Mouse (Mus musculus) thymus, adult 2 months (tissue): Measurements from ENCODE around the gene Sf3a1. TPM values are rescaled to one million over a fixed set of nuclear protein-coding genes. Genes with fewer than 3 reads are reported as not detected.

ENCODE experiments used
- DNase-seq: peaks from one replicate; pipeline ENCODE4 v3.0.0; 2021
- H3K27ac ChIP-seq: fragments of 200-500 bp; 2 replicates; pipeline ENCODE4 v1.5.1; 2012; ENCODE audit warnings: low read length, control low read depth; ENCODE audit not compliant: control insufficient read depth, insufficient read depth
- H3K27me3 ChIP-seq: fragments of 200-500 bp; 2 replicates; pipeline ENCODE4 v1.6.1; 2012; ENCODE audit warnings: mild to moderate bottlenecking, low read length, moderate library complexity, mixed read lengths; ENCODE audit not compliant: control insufficient read depth, insufficient read depth
- H3K36me3 ChIP-seq: fragments of 200-500 bp; 2 replicates; pipeline ENCODE4 v1.6.1; 2012; ENCODE audit warnings: mild to moderate bottlenecking, low read length, moderate library complexity; ENCODE audit not compliant: control insufficient read depth, insufficient read depth
- H3K4me1 ChIP-seq: fragments of 200-500 bp; replicated peaks from 2 replicates; pipeline ENCODE4 v1.6.1; 2012; ENCODE audit warnings: low read length; ENCODE audit not compliant: control insufficient read depth, insufficient read depth
- H3K4me3 ChIP-seq: fragments of 200-500 bp; 2 replicates; pipeline ENCODE4 v1.5.1; 2012; ENCODE audit warnings: mild to moderate bottlenecking, low read length, control low read depth, moderate library complexity; ENCODE audit not compliant: control insufficient read depth, insufficient read depth
- CTCF ChIP-seq: fragments of 200-500 bp; IDR thresholded peaks from 2 replicates; pipeline ENCODE4 v1.5.1; 2012; ENCODE audit warnings: mild to moderate bottlenecking, control low read depth, low read length, moderate library complexity, borderline replicate concordance; ENCODE audit not compliant: control insufficient read depth, poor library complexity, insufficient read depth; ENCODE audit errors: extremely low read depth
- POLR2A ChIP-seq: fragments of 200-500 bp; IDR thresholded peaks from 2 replicates; pipeline ENCODE4 v1.6.1; 2012; ENCODE audit warnings: mild to moderate bottlenecking, low read length, control low read depth, moderate library complexity; ENCODE audit not compliant: control insufficient read depth, poor library complexity, insufficient read depth; ENCODE audit errors: extremely low read depth
- WGBS: fragments of 180-500 bp; shearing (Covaris S2); methylation state at CpG from one replicate; pipeline ENCODE4 v1.1.7; 2018; 5-methylcytosine and 5-hydroxymethylcytosine counted together
- polyA plus RNA-seq: library from polyadenylated mRNA; depleted of rRNA; stranded (reverse); fragments of >200 nt; gene quantifications from 2 replicates; pipeline ENCODE4 v1.2.3, GENCODE M21; 2012

Gene Sf3a1
- polyA plus RNA-seq, 1 experiment: 79.9 TPM

GRCm38 (mm10) chr11:4222046-4222950, 62.1 kb downstream of the Sf3a1 start:
- H3K27ac ChIP-seq: no peak overlapping the region
- H3K4me3 ChIP-seq: no peak overlapping the region
- TF ChIP-seq POLR2A (no peak), CTCF (no peak)
- peaks cover 13% of the 10 kb centered on the region; the same call in 1 of the 2 replicates for H3K4me1 ChIP-seq
- DNase-seq: no peak
- WGBS: 43% methylated on average over 17 of the region's 17 CpGs
- no peaks in the 10 kb centered on the region for H3K36me3 ChIP-seq
- no peaks in the 10 kb centered on the region; the same call in 1 of the 2 replicates for H3K27me3 ChIP-seq

GRCm38 (mm10) chr11:4223393-4224188, 63.4 kb downstream of the Sf3a1 start:
- Histone ChIP-seq H3K27me3 (no peaks in the 10 kb centered on the region; the same call in 1 of the 2 replicates), H3K4me3 (no peak overlapping the region), H3K27ac (no peak overlapping the region), H3K4me1 (peaks cover 5% of the 10 kb centered on the region; the same call in 1 of the 2 replicates), H3K36me3 (no peaks in the 10 kb centered on the region)
- no peak for DNase-seq
- no peak for TF ChIP-seq CTCF
- TF ChIP-seq POLR2A: no peak
- 54% methylated on average over 7 of the region's 7 CpGs for WGBS

GRCm38 (mm10) chr11:4224223-4224622, 64.1 kb downstream of the Sf3a1 start:
- no peak overlapping the region for H3K27ac ChIP-seq
- H3K4me1 ChIP-seq: peaks cover 3% of the 10 kb centered on the region; the same call in 1 of the 2 replicates
- no peaks in the 10 kb centered on the region for H3K27me3 ChIP-seq
- DNase-seq: no peak
- WGBS: 88% methylated on average over 2 of the region's 2 CpGs
- H3K36me3 ChIP-seq: no peaks in the 10 kb centered on the region
- TF ChIP-seq POLR2A (no peak), CTCF (no peak)
- no peak overlapping the region for H3K4me3 ChIP-seq

- Histone ChIP-seq H3K27ac (no peak overlapping the region), H3K27me3 (no peaks in the 10 kb centered on the region), H3K4me3 (no peak overlapping the region), H3K4me1 (no peaks in the 10 kb centered on the region), H3K36me3 (no peaks in the 10 kb centered on the region)
- DNase-seq: no peak
- WGBS: 94% methylated on average over 5 of the region's 5 CpGs
- TF ChIP-seq CTCF (no peak), POLR2A (no peak)
These were observed 66.6 kb downstream of the Sf3a1 start for GRCm38 (mm10) chr11:4226569-4227325.

GRCm38 (mm10) chr11:4228463-4228862, 68.3 kb downstream of the Sf3a1 start:
- Histone ChIP-seq H3K36me3 (no peaks in the 10 kb centered on the region), H3K27ac (no peak overlapping the region), H3K4me1 (no peaks in the 10 kb centered on the region), H3K4me3 (no peak overlapping the region), H3K27me3 (no peaks in the 10 kb centered on the region)
- TF ChIP-seq CTCF (no peak), POLR2A (no peak)
- DNase-seq: no peak
- 82% methylated on average over 8 of the region's 8 CpGs for WGBS

- TF ChIP-seq POLR2A: no peak
- no peak for TF ChIP-seq CTCF
- Histone ChIP-seq H3K27me3 (no peaks in the 10 kb centered on the region), H3K4me3 (no peak overlapping the region), H3K36me3 (no peaks in the 10 kb centered on the region), H3K4me1 (no peaks in the 10 kb centered on the region), H3K27ac (no peak overlapping the region)
- WGBS: 95% methylated on average over 4 of the region's 4 CpGs
- no peak for DNase-seq
These were observed 69.7 kb downstream of the Sf3a1 start for GRCm38 (mm10) chr11:4229841-4230240.
